Mouse (Mus musculus) embryonic fibroblast, embryonic 13.5 days (primary cell): Measurements from ENCODE around the gene Nrip2. TPM values are rescaled to one million over a fixed set of nuclear protein-coding genes. Genes with fewer than 3 reads are reported as not detected.

Experiments used
- H3K27ac ChIP-seq: 2 replicates; pipeline ENCODE4 v1.5.1; 2012; ENCODE audit warnings: low read length, control low read depth, inconsistent platforms; ENCODE audit not compliant: insufficient read depth
- H3K4me1 ChIP-seq: 2 replicates; pipeline ENCODE4 v1.6.1; 2011; ENCODE audit warnings: low read length; ENCODE audit not compliant: control insufficient read depth, insufficient read depth
- H3K4me3 ChIP-seq: 2 replicates; pipeline ENCODE4 v1.5.1; 2011; ENCODE audit warnings: mild to moderate bottlenecking, control low read depth, low read length; ENCODE audit not compliant: insufficient read depth
- CTCF ChIP-seq: IDR thresholded peaks from 2 replicates; pipeline ENCODE4 v1.5.1; 2011; ENCODE audit warnings: mild to moderate bottlenecking, control low read depth, low read length, moderate library complexity, borderline replicate concordance; ENCODE audit not compliant: insufficient read depth
- POLR2A ChIP-seq: IDR thresholded peaks from 2 replicates; pipeline ENCODE4 v1.6.1; 2011; ENCODE audit warnings: low read depth, mild to moderate bottlenecking, control low read depth, low read length, moderate library complexity
- polyA plus RNA-seq: library from polyadenylated mRNA; stranded (reverse); fragments of >200 nt; gene quantifications from 2 replicates; pipeline ENCODE4 v1.2.4, GENCODE M21; 2011; ENCODE audit warnings: low read depth; ENCODE audit not compliant: missing spikeins, insufficient read length

Gene Nrip2
- polyA plus RNA-seq, 1 experiment, result 9.1 TPM

DNA sequence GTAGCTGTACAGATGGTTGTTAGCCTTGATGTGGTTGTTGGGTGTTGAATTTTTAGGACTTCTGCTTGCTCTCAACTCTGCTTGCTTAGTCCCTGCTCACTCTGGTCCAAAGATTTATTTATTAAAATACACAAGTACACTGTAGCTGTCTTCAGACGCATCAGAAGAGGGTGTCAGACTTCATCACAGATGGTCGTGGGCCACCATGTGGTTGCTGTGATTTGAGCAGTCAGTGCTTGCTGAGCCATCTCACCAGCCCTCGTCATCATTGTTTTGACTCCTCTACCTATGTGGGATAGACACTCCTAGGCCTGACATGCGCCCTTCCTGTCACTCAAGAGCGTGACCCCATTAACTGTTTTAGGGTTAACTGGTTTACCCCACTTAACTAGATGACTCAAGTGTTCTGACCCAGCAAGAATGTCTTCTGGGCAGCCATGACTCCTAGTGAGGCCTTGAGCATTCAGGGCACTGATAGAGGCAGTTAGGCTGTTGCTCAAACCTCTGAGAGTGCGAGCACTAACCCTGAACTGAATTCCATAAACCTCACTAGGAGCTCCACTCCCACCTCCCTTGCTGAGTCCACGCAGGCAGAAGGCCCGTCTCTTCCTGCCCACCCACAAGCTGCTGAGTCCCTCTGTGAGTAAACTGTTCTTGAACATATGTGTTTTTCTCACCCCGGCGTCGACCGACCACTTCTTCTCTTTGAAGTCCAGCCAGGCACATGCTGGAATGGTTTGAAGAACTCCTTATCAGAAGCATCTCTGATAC, 56.9 kb downstream of the Nrip2 start:
- no peak overlapping the region for H3K4me3 ChIP-seq
- TF ChIP-seq POLR2A (no peak), CTCF (no peak)
- H3K27ac ChIP-seq, result no peak overlapping the region
- no peaks in the 10 kb centered on the region for H3K4me1 ChIP-seq

DNA sequence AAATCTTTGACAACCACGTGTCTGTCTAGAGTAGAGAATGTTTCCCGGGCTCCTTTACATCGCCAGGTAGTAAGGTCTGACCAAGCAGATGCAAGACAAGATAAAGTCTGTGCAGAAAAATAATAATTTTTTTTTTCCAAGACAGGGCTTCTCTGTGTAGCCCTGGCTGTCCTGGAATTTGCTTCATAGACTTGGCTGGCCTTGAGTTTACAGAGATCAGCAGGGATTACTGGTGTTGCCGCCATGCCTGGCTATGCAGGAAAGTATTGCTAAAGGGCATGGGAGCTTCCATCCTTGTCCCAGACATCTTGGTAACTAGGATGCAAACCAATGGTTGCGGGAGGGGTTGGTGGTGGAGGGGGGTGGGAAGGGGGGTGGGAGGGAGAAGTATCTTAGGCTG, 58.1 kb downstream of the Nrip2 start:
- no peak for TF ChIP-seq POLR2A
- TF ChIP-seq CTCF, result no peak
- no peak overlapping the region for H3K4me3 ChIP-seq
- no peaks in the 10 kb centered on the region for H3K4me1 ChIP-seq
- H3K27ac ChIP-seq, result no peak overlapping the region

DNA sequence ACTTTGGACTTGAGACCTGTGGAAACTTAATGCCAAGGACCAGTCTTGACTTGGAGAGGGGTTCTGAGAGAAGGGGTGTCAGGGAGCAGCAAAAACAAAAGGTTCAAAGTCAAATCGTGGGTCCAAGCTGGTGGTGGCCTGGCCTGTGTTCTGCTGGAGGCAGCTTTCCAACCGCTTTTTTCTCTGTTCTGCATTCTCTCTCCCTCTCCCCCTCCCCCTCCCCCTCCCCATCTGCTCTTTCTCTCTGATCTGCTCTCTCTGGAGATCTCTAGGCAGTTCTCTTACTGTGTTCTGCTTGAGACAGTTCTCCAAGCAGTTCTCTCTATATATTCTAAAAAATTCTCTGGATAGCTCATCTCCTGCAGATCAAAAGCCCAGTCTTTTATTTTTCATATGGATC, 61.2 kb downstream of the Nrip2 start:
- TF ChIP-seq CTCF (no peak), POLR2A (no peak)
- no peaks in the 10 kb centered on the region for H3K4me1 ChIP-seq
- no peak overlapping the region for H3K4me3 ChIP-seq
- no peak overlapping the region for H3K27ac ChIP-seq

DNA sequence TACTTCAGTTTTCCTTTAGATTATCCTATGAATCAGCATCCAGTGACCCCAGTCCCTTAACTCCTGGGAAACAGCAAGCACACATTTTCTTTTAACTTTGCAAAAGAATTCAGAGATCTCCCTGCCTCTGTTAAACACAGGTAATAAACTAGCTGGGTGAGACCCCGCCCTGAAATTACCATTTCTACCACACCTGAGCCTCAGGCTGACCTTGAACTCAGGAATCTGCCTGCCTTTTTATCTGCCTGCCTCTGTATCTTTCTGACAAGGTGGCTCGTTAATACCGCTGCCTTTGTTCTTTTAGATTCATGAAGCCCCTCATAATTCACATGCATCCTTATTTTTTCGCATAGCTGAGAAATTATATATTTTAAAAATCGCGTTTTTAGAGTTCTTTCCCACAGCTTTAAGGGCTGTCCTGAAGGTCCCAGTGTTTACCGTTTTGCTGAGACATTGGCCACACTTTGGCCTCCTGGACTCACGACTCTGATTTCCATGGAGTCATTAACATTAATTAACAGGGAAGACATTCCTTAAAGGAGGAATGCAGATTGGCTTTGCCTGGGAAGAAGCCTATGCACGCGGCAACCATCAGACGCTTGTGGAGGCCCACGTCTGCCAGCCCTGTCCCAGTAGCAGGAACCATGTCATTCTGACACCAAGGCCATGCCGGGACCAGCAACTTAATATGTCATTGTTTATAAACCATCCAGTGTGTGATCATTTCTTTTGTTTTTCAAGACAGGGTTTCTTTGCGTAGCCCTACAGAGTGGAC, 61.8 kb downstream of the Nrip2 start:
- no peak for TF ChIP-seq POLR2A
- TF ChIP-seq CTCF, result no peak
- Histone ChIP-seq H3K4me1 (no peaks in the 10 kb centered on the region), H3K27ac (no peak overlapping the region), H3K4me3 (no peak overlapping the region)

DNA sequence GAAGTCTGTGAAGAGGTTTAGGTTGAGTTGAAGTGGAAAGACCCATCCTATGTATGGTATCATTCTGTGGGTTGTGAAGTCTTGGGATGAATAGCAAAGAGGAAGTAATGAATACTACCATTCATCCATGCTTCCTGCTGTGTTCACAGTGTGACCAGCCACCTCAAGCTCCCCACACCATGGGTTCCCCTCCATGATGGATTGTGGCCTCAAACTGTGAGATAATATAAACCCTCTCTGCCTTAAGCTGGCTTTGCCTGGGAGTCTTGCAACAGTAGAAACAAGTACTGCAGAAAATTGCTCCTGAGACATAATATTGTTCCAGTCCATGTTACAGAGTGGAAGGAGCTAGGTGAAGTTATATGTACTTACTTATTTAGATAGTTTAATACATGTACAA, 62.5 kb downstream of the Nrip2 start:
- TF ChIP-seq CTCF, result no peak
- no peak for TF ChIP-seq POLR2A
- no peaks in the 10 kb centered on the region for H3K4me1 ChIP-seq
- H3K4me3 ChIP-seq, result no peak overlapping the region
- H3K27ac ChIP-seq, result no peak overlapping the region

DNA sequence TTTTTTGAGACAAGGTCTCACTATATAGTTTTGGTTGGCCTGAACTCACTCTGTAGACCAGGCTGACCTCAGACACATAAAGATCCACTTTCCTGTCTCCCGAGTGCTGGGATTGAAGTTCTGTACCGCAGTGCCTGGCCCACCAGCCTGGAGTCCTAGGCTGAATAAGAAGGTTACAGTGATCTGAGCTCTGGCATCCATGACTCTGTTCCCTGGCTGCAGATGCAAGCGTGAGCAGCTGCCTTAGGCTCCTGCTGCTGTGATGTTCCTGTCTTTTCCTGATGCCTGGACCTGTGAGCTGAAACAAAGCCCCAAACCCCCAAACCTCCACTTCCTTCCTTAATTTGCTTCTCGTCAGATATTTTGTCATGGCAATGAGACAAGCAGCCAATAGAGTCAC, 65.9 kb downstream of the Nrip2 start:
- no peaks in the 10 kb centered on the region for H3K4me1 ChIP-seq
- TF ChIP-seq CTCF (no peak), POLR2A (no peak)
- H3K27ac ChIP-seq, result no peak overlapping the region
- H3K4me3 ChIP-seq, result no peak overlapping the region

Other genes with a start within 250 kb of the Nrip2 start
- 3.0 and 4.2 TPM in 2 replicates for gene Tead4, start 98.5 kb upstream of the Nrip2 start, polyA plus RNA-seq
- 56.8 and 67.0 TPM in 2 replicates for gene Tulp3, start 43.4 kb upstream of the Nrip2 start, polyA plus RNA-seq
- 39.6 TPM in 2 replicates for gene Rhno1, start 36.4 kb upstream of the Nrip2 start, polyA plus RNA-seq
- gene Foxm1, start 36.3 kb upstream of the Nrip2 start, polyA plus RNA-seq, result 41.6 and 45.7 TPM in 2 replicates
- not detected in 2 replicates for gene Tex52, start 23.8 kb upstream of the Nrip2 start, polyA plus RNA-seq
- not detected in 2 replicates for gene Gm44596, start 23.8 kb upstream of the Nrip2 start, polyA plus RNA-seq
- gene Itfg2, start 25.6 kb downstream of the Nrip2 start, polyA plus RNA-seq, result 12.1 and 15.2 TPM in 2 replicates
- 79.9 and 102 TPM in 2 replicates for gene Fkbp4, start 39.4 kb downstream of the Nrip2 start, polyA plus RNA-seq
- gene Pzp, start 127.4 kb downstream of the Nrip2 start, polyA plus RNA-seq, result not detected in 2 replicates
- not detected in 2 replicates for gene A2ml1, start 182.3 kb downstream of the Nrip2 start, polyA plus RNA-seq
- not detected in 2 replicates for gene Klrb1a, start 224.2 kb downstream of the Nrip2 start, polyA plus RNA-seq